Comparison of ENCODE assay signal across 9 mouse cellular contexts in the genomic region with DNA sequence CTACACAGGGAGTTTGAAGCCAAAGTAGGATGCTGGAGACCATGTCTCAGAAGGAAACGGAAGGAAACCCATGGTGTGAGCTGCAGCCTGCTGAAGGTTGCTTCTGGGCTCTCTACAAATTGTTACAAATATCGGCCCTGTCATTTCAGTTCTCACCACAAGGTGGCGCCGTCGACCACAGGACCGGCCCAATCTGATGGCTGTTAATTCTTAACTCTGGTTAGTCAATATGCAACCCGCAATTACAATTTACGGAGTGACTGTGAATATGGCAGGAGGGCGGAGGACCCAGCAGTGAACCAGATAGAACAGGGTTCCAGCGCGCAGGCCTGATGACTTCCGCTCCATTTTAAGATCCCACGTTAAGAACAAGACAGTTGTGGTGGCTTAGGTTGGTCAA.
A peak's percentile ranks its signal among the peaks of the same experiment; 100 is the strongest.
DNase-seq lines count a peak whose midpoint lies in the region; ATAC-seq and TF ChIP-seq lines count a peak whose summit lies in the region.
"Had no signal": no experiment of that assay in that cellular context is flagged by ENCODE, and none has a peak within 500 bp of the region (broad histone marks: within the 10 kb centered on the region; RNA-seq: fewer than 3 reads in every experiment).

No protein-coding gene starts in this region.

- no peak for ATAC-seq in forebrain, embryonic 15.5 days (replicated peaks)
- ATAC-seq in intestine, embryonic 14.5 days (replicated peaks; ENCODE audit: low FRiP score, low TSS enrichment, low read depth) = no peak; the same call in 1 of the 2 replicates

- H3K27me3 ChIP-seq in forebrain, embryonic 10.5 days (ENCODE audit: poor library complexity, severe bottlenecking) = no peaks in the 10 kb centered on the region
- no peaks in the 10 kb centered on the region for H3K27me3 ChIP-seq in forebrain, embryonic 15.5 days
- no peaks in the 10 kb centered on the region for H3K27me3 ChIP-seq in thymus, adult 2 months (ENCODE audit: control insufficient read depth, insufficient read depth, low read length)
- H3K27me3 ChIP-seq in intestine, embryonic 14.5 days (replicated peaks; ENCODE audit: control insufficient read depth, insufficient read depth, low read length) = no peaks in the 10 kb centered on the region
- no peaks in the 10 kb centered on the region for H3K27me3 ChIP-seq in limb, embryonic 10.5 days (ENCODE audit: low read depth, poor library complexity, severe bottlenecking)

- H3K4me1 ChIP-seq in forebrain, embryonic 10.5 days = peaks cover 17% of the 10 kb centered on the region
- peaks cover 4% of the 10 kb centered on the region; the same call in 1 of the 2 replicates for H3K4me1 ChIP-seq in forebrain, embryonic 15.5 days
- peaks cover 15% of the 10 kb centered on the region for H3K4me1 ChIP-seq in thymus, adult 2 months (replicated peaks; ENCODE audit: control insufficient read depth, insufficient read depth, low read length)
- H3K4me1 ChIP-seq in intestine, embryonic 14.5 days (replicated peaks; ENCODE audit: control insufficient read depth, insufficient read depth, low read length) = peaks cover 4% of the 10 kb centered on the region; the same call in 1 of the 2 replicates
- H3K4me1 ChIP-seq in limb, embryonic 10.5 days = peaks cover 18% of the 10 kb centered on the region

- no peak overlapping the region for H3K9ac ChIP-seq in forebrain, embryonic 15.5 days (replicated peaks)
- no peak overlapping the region for H3K9ac ChIP-seq in intestine, embryonic 14.5 days (ENCODE audit: low read length)

- no peaks in the 10 kb centered on the region; the same call in 1 of the 2 replicates for H3K9me3 ChIP-seq in forebrain, embryonic 10.5 days
- no peaks in the 10 kb centered on the region for H3K9me3 ChIP-seq in forebrain, embryonic 15.5 days
- no peaks in the 10 kb centered on the region for H3K9me3 ChIP-seq in intestine, embryonic 14.5 days (ENCODE audit: control insufficient read depth, low read length)
- H3K9me3 ChIP-seq in limb, embryonic 10.5 days (replicated peaks) = no peaks in the 10 kb centered on the region

- no peak overlapping the region for H3K4me2 ChIP-seq in forebrain, embryonic 15.5 days (replicated peaks)
- no peak overlapping the region for H3K4me2 ChIP-seq in intestine, embryonic 14.5 days (ENCODE audit: low read length)

- DNase-seq in forebrain, embryonic 10.5 days (ENCODE audit: extremely low spot score, low spot score) = peak; percentile 64
- peak; percentile 57 for DNase-seq in thymus, adult 2 months
- no peak for DNase-seq in thymus, adult 18-20 months
- DNase-seq in cerebellum, postnatal 25 days = peak; percentile 80 to 83
- DNase-seq in intestine, embryonic 14.5 days (ENCODE audit: low spot score) = peak; percentile 92
- DNase-seq in limb, embryonic 10.5 days (ENCODE audit: low spot score) = peak; percentile 75
- peak; percentile 43 for DNase-seq in right cerebral cortex, postnatal 25 days

- no peaks in the 10 kb centered on the region for H3K36me3 ChIP-seq in forebrain, embryonic 10.5 days (replicated peaks)
- no peaks in the 10 kb centered on the region for H3K36me3 ChIP-seq in forebrain, embryonic 15.5 days
- H3K36me3 ChIP-seq in thymus, adult 2 months (ENCODE audit: control insufficient read depth, insufficient read depth, low read length) = no peaks in the 10 kb centered on the region
- no peaks in the 10 kb centered on the region for H3K36me3 ChIP-seq in intestine, embryonic 14.5 days (ENCODE audit: control insufficient read depth, insufficient read depth, low read length)
- H3K36me3 ChIP-seq in limb, embryonic 10.5 days = no peaks in the 10 kb centered on the region

- no peak for TF ChIP-seq POLR2A in thymus, adult 2 months (IDR thresholded peaks at IDR 0.05; ENCODE audit: control insufficient read depth, extremely low read depth, insufficient read depth, low read length, poor library complexity)

- peak; percentile 34; the same call in 1 of the 2 replicates for TF ChIP-seq CTCF in thymus, adult 2 months (IDR thresholded peaks at IDR 0.05; ENCODE audit: borderline replicate concordance, control insufficient read depth, extremely low read depth, insufficient read depth, low read length, poor library complexity)

- no peak overlapping the region for H3K27ac ChIP-seq in forebrain, embryonic 10.5 days
- H3K27ac ChIP-seq in forebrain, embryonic 15.5 days (replicated peaks) = no peak overlapping the region
- no peak overlapping the region for H3K27ac ChIP-seq in thymus, adult 2 months (ENCODE audit: control insufficient read depth, insufficient read depth, low read length)
- no peak overlapping the region for H3K27ac ChIP-seq in intestine, embryonic 14.5 days (ENCODE audit: low read depth)
- no peak overlapping the region for H3K27ac ChIP-seq in limb, embryonic 10.5 days

- WGBS in forebrain, embryonic 10.5 days = 41% methylated on average over 13 of the region's 13 CpGs
- WGBS in forebrain, embryonic 15.5 days = 38% methylated on average over 13 of the region's 13 CpGs
- WGBS in thymus, adult 2 months = 33% methylated on average over 13 of the region's 13 CpGs
- WGBS in intestine, embryonic 14.5 days = 29% methylated on average over 13 of the region's 13 CpGs
- WGBS in limb, embryonic 10.5 days = 40% methylated on average over 13 of the region's 13 CpGs

- no peak overlapping the region for H3K4me3 ChIP-seq in forebrain, embryonic 10.5 days
- no peak overlapping the region for H3K4me3 ChIP-seq in forebrain, embryonic 15.5 days
- no peak overlapping the region for H3K4me3 ChIP-seq in thymus, adult 2 months (ENCODE audit: control insufficient read depth, insufficient read depth, low read length)
- no peak overlapping the region for H3K4me3 ChIP-seq in intestine, embryonic 14.5 days (ENCODE audit: low read depth, low read length)
- no peak overlapping the region for H3K4me3 ChIP-seq in limb, embryonic 10.5 days
- H3K4me3 ChIP-seq: myocyte had no signal

Comparison
In these comparisons a context has a peak if more than half of its experiments do, and no peak if none do; other contexts are left out.
1. DNase-seq: peak in forebrain, embryonic 10.5 days (single experiment), thymus, adult 2 months (single experiment), cerebellum, postnatal 25 days (2 of 2), intestine, embryonic 14.5 days (single experiment), limb, embryonic 10.5 days (single experiment) and right cerebral cortex, postnatal 25 days (single experiment); none in thymus, adult 18-20 months (0 of 2).